Mouse (Mus musculus) midbrain, embryonic 12.5 days (tissue): ENCODE data around the gene Klra5. TPM values are rescaled to one million over a fixed set of nuclear protein-coding genes. Genes with fewer than 3 reads are reported as not detected.
"Not testable (repeated sequence)": the region's sequence is repeated elsewhere in the genome, so short reads cannot be mapped to it uniquely, and the experiment has no call there.

ENCODE experiments used
- ATAC-seq: fragments of 200-750 bp; cut with Nextera tagmentation; 2 replicates; pipeline ENCODE4 v1.8.0; 2017; ENCODE audit warnings: low read depth, moderate TSS enrichment, moderate library complexity; ENCODE audit not compliant: low FRiP score
- H3K27ac ChIP-seq: fragments of 300-500 bp; sonication (generic); replicated peaks from 2 replicates; pipeline ENCODE4 v1.5.1; 2016; ENCODE audit warnings: mild to moderate bottlenecking
- H3K27me3 ChIP-seq: fragments of 300-500 bp; sonication (generic); 2 replicates; pipeline ENCODE4 v1.6.1; 2016; ENCODE audit warnings: mild to moderate bottlenecking
- H3K36me3 ChIP-seq: fragments of 300-500 bp; sonication (generic); 2 replicates; pipeline ENCODE4 v1.6.1; 2016
- H3K4me1 ChIP-seq: fragments of 300-500 bp; sonication (generic); 2 replicates; pipeline ENCODE4 v1.6.1; 2016
- H3K4me2 ChIP-seq: fragments of 300-500 bp; sonication (generic); replicated peaks from 2 replicates; pipeline ENCODE4 v1.6.1; 2016; ENCODE audit warnings: mild to moderate bottlenecking, moderate library complexity
- H3K4me3 ChIP-seq: fragments of 300-500 bp; sonication (generic); 2 replicates; pipeline ENCODE4 v1.5.1; 2016; ENCODE audit warnings: mild to moderate bottlenecking
- H3K9ac ChIP-seq: fragments of 300-500 bp; sonication (generic); replicated peaks from 2 replicates; pipeline ENCODE4 v1.6.1; 2016; ENCODE audit warnings: mild to moderate bottlenecking, moderate library complexity
- H3K9me3 ChIP-seq: fragments of 300-500 bp; sonication (generic); 2 replicates; pipeline ENCODE4 v1.6.1; 2016; ENCODE audit warnings: mild to moderate bottlenecking
- WGBS: fragments of 180-500 bp; shearing (Covaris S2); methylation state at CpG from one replicate; pipeline ENCODE4 v1.1.7; 2016; 5-methylcytosine and 5-hydroxymethylcytosine counted together
- polyA plus RNA-seq: library from polyadenylated mRNA; unstranded; fragments of >200 nt; fragmentation: Nextera tagmentation; extraction: Ambion mirVana; gene quantifications from 2 replicates; pipeline ENCODE4 v1.2.1, GENCODE M21; 2016

The Klra5 gene
- polyA plus RNA-seq, result not detected in 2 replicates

GRCm38 (mm10) chr6:129917476-129917946, at the start of gene Klra5:
Gene Klra5 (minus strand): TSS chr6:129917650.
- not testable (repeated sequence) for H3K9ac ChIP-seq, H3K27ac ChIP-seq, H3K36me3 ChIP-seq, H3K27me3 ChIP-seq, H3K4me1 ChIP-seq, ATAC-seq, H3K4me3 ChIP-seq, H3K4me2 ChIP-seq
- peaks cover 25% of the 10 kb centered on the region; the same call in 1 of the 2 replicates for H3K9me3 ChIP-seq

GRCm38 (mm10) chr6:129916996-129917395, 454 bp downstream of the Klra5 start:
- no peak overlapping the region for H3K4me2 ChIP-seq
- H3K4me1 ChIP-seq, result no peaks in the 10 kb centered on the region
- peaks cover 25% of the 10 kb centered on the region; the same call in 1 of the 2 replicates for H3K9me3 ChIP-seq
- H3K27ac ChIP-seq, result no peak overlapping the region
- no peak overlapping the region for H3K9ac ChIP-seq
- no peak for ATAC-seq
- no peaks in the 10 kb centered on the region for H3K36me3 ChIP-seq
- 89% methylated on average over 1 of the region's 1 CpGs for WGBS
- no peaks in the 10 kb centered on the region for H3K27me3 ChIP-seq
- H3K4me3 ChIP-seq, result no peak overlapping the region

- H3K27ac ChIP-seq, result no peak overlapping the region
- H3K4me1 ChIP-seq, result no peaks in the 10 kb centered on the region
- H3K4me2 ChIP-seq, result no peak overlapping the region
- H3K4me3 ChIP-seq, result no peak overlapping the region
- no peak overlapping the region for H3K9ac ChIP-seq
- H3K36me3 ChIP-seq, result no peaks in the 10 kb centered on the region
- H3K9me3 ChIP-seq, result peaks cover 20% of the 10 kb centered on the region
- no peak for ATAC-seq
- no peaks in the 10 kb centered on the region for H3K27me3 ChIP-seq
- 84% methylated on average over 2 of the region's 2 CpGs for WGBS
Observed at GRCm38 (mm10) chr6:129882525-129882924, 34.9 kb downstream of the Klra5 start.

DNA sequence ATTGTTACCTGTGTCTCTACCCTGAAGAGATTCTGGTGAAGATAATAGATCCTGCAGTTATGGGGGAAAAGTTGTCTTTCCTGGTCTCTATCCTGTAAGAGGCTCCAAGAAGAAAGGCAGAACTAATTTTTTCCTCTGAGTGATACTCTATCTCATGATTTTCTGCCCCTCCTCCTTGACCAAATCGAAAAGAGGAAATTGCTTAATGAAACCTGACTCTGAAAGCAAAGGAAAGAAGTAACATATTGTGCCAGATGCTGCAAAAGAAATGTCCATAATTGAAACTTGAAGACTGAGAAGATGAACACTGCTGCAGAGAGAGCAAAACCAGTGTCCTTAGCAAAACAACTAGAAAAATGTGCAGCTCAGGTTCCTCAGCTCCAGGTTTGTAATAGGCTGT, 40.9 kb downstream of the Klra5 start, which contains the start of gene Klra17:
Klra17 (minus strand) TSS at position 124 of the 400 bp plus-strand sequence.
- Histone ChIP-seq H3K27ac (no peak within 1 kb of the TSS), H3K9me3 (peaks cover 7% of the 10 kb centered on the region; the same call in 1 of the 2 replicates), H3K36me3 (no peaks in the 10 kb centered on the region), H3K9ac (no peak within 1 kb of the TSS), H3K4me2 (no peak within 1 kb of the TSS), H3K4me3 (no peak within 1 kb of the TSS), H3K27me3 (no peaks in the 10 kb centered on the region), H3K4me1 (no peaks in the 10 kb centered on the region)
- 48% methylated on average over 1 of the region's 1 CpGs for WGBS
- no peak for ATAC-seq

DNA sequence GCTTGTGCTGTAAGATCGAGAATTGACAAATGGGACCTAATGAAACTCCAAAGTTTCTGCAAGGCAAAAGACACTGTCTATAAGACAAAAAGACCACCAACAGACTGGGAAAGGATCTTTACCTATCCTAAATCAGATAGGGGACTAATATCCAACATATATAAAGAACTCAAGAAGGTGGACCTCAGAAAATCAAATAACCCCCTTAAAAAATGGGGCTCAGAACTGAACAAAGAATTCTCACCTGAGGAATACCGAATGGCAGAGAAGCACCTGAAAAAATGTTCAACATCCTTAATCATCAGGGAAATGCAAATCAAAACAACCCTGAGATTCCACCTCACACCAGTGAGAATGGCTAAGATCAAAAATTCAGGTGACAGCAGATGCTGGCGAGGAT, 55.1 kb downstream of the Klra5 start, which contains the start of gene Gm17631:
Gm17631 (plus strand) TSS at position 301 of the 400 bp plus-strand sequence.
- WGBS, result no CpG with 5 or more reads among the region's 3 CpGs
- not testable (repeated sequence) for ATAC-seq, H3K4me1 ChIP-seq, H3K4me2 ChIP-seq, H3K9me3 ChIP-seq, H3K9ac ChIP-seq, H3K36me3 ChIP-seq, H3K27me3 ChIP-seq, H3K4me3 ChIP-seq, H3K27ac ChIP-seq

Other genes with a start within 250 kb of the Klra5 start
- gene Klrc1, start 238.7 kb downstream of the Klra5 start, polyA plus RNA-seq, result not detected in 2 replicates
- not detected in 2 replicates for gene Klri1, start 200.5 kb downstream of the Klra5 start, polyA plus RNA-seq
- gene Klri2, start 177.2 kb downstream of the Klra5 start, polyA plus RNA-seq, result not detected in 2 replicates
- not detected in 2 replicates for gene Gm156, start 133.4 kb downstream of the Klra5 start, polyA plus RNA-seq
- gene Gm17631, start 55.0 kb downstream of the Klra5 start, polyA plus RNA-seq, result not detected in 2 replicates
- not detected in 2 replicates for gene Klra17, start 41.0 kb downstream of the Klra5 start, polyA plus RNA-seq
- not detected in 2 replicates for gene Klra6, start 109.3 kb upstream of the Klra5 start, polyA plus RNA-seq
- not detected in 2 replicates for gene Klra4, start 149.6 kb upstream of the Klra5 start, polyA plus RNA-seq
- not detected in 2 replicates for gene Klra8, start 212.2 kb upstream of the Klra5 start, polyA plus RNA-seq